Mouse (Mus musculus) liver, postnatal 0 days (tissue): Measurements from ENCODE around the gene Serpinb7.

Experiments
- CTCF ChIP-seq: sonication (generic); IDR thresholded peaks from 2 replicates; pipeline ENCODE4 v1.5.1; 2016; ENCODE audit warnings: antibody characterized with exemption, low read depth
- EP300 ChIP-seq: IDR thresholded peaks from 2 replicates; pipeline ENCODE4 v1.6.1; 2016; ENCODE audit warnings: antibody characterized with exemption, low read depth, mild to moderate bottlenecking

DNA sequence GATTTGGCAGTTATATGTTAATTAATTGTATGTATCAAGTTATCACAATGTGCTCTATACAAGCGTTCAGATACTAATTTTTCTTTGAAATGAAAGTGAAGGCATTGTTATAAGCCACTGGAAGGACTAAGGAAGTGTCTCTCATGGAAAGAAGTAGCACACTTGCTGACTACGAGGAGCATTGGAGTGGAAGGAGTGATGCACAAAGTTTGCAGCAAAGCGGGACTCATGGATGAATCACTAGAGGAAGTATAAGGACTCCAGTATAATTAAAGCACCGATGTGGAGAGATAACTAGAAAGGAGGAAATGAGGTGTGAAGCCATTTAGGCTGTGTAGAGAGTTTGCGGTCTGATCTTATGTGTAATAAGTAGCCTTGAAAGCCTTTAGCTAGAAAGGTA lies 45.9 kb downstream of the Serpinb7 start:
- TF ChIP-seq CTCF (no peak), EP300 (no peak)
